Mouse (Mus musculus) forebrain, postnatal 0 days (tissue): ENCODE measurements at regions not wholly inside any gene's neighbourhood (a gene's known extent, or its start where the extent isn't known, plus 50 kb on each side); places are given as distances from the start of the nearest gene placed in this dataset.

ENCODE experiments used
- ATAC-seq: fragments of 200-750 bp; cut with Nextera tagmentation; 2 replicates; pipeline ENCODE4 v1.8.0; 2017; ENCODE audit warnings: mild to moderate bottlenecking, moderate library complexity
- DNase-seq: peaks from one replicate; pipeline ENCODE4 v3.0.0-alpha.2; 2015
- H3K27ac ChIP-seq: fragments of 300-500 bp; sonication (generic); 2 replicates; pipeline ENCODE4 v1.5.1; 2014; ENCODE audit warnings: low read depth, mild to moderate bottlenecking, antibody characterized with exemption, low read length, moderate library complexity, mixed read lengths
- H3K27me3 ChIP-seq: fragments of 300-500 bp; sonication (generic); 2 replicates; pipeline ENCODE4 v1.6.1; 2014; ENCODE audit warnings: mild to moderate bottlenecking, low read length, mixed read lengths; ENCODE audit not compliant: insufficient read depth
- H3K36me3 ChIP-seq: fragments of 300-500 bp; sonication (generic); 2 replicates; pipeline ENCODE4 v1.6.1; 2014; ENCODE audit warnings: mild to moderate bottlenecking, moderate library complexity; ENCODE audit not compliant: insufficient read depth
- H3K4me1 ChIP-seq: fragments of 300-500 bp; sonication (generic); 2 replicates; pipeline ENCODE4 v1.6.1; 2014; ENCODE audit warnings: antibody characterized with exemption; ENCODE audit not compliant: insufficient read depth
- H3K4me2 ChIP-seq: fragments of 300-500 bp; sonication (generic); 2 replicates; pipeline ENCODE4 v1.6.1; 2014; ENCODE audit warnings: low read depth, mild to moderate bottlenecking, moderate library complexity
- H3K4me3 ChIP-seq: fragments of 300-500 bp; sonication (generic); 2 replicates; pipeline ENCODE4 v1.5.1; 2014; ENCODE audit warnings: low read depth, low read length, mixed read lengths
- H3K9ac ChIP-seq: fragments of 300-500 bp; sonication (generic); 2 replicates; pipeline ENCODE4 v1.6.1; 2014; ENCODE audit warnings: mild to moderate bottlenecking
- H3K9me3 ChIP-seq: fragments of 300-500 bp; sonication (generic); 2 replicates; pipeline ENCODE4 v1.6.1; 2016; ENCODE audit warnings: low read length
- CTCF ChIP-seq: sonication (generic); IDR thresholded peaks from 2 replicates; pipeline ENCODE4 v1.5.1; 2016; ENCODE audit warnings: antibody characterized with exemption, control low read depth, low read depth
- WGBS: fragments of 180-500 bp; shearing (Covaris S2); extraction: QIAGEN DNeasy Blood & Tissue Kit; methylation state at CpG from one replicate; pipeline ENCODE4 v1.1.7; 2014; 5-methylcytosine and 5-hydroxymethylcytosine counted together

DNA sequence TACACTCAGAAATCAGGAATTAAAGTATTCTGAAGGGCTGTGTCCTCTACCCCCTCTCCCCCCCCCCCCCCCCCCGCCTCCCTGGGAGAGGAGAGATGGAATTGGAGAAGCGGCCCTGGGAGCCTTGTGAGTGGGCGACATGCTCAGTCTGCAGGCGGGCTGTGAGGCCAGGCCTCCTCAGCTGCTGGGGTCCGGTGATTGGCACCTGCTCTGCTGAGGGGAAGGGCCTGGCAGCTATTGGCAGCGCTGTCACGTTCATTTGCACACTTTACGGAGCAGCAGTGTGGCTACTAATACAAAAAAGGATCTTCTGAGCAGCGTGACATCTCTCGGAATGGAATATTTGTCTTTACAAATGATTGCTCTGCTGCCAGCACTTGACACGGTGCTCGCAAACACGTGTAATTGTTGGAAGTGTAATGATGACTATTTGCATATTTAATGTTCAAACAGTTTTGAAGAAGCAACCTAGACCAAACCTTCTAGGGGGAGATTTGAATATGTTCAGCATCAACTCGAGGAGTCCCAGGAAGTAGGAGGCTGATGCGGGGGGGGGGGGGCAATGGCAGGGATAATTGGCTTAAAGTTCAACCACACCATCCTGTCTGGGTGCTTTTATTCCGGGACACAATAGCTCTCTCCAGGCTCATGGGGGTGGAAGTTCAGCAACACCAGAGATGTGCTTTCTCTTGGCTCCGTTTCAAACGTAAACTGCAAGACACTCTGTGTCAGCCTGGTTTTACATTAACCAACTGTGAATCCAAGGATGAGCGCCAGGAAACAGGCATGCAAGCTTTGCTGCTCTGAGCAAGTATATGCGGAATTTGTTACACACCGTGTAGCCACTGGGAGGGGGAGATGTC lies 352.5 kb downstream of the Tmem182 start:
- H3K9me3 ChIP-seq, result no peaks in the 10 kb centered on the region
- DNase-seq (peak; percentile 82), ATAC-seq (peak; percentile 94)
- no peak overlapping the region for H3K4me3 ChIP-seq
- H3K27me3 ChIP-seq, result no peaks in the 10 kb centered on the region
- WGBS, result 9% methylated on average over 21 of the region's 21 CpGs
- H3K4me1 ChIP-seq, result peaks cover 13% of the 10 kb centered on the region
- H3K9ac ChIP-seq, result peak overlapping the region; percentile 28; the same call in 1 of the 2 replicates
- TF ChIP-seq CTCF, result no peak
- H3K4me2 ChIP-seq, result peak overlapping the region; percentile 35
- H3K27ac ChIP-seq, result peak overlapping the region; percentile 80
- no peaks in the 10 kb centered on the region for H3K36me3 ChIP-seq

GRCm38 (mm10) chr1:41165878-41166786 lies 360.7 kb downstream of the Tmem182 start:
- TF ChIP-seq CTCF, result no peak
- no peak overlapping the region for H3K4me2 ChIP-seq
- ATAC-seq (peak; percentile 91), DNase-seq (peak; percentile 67)
- H3K4me1 ChIP-seq, result no peaks in the 10 kb centered on the region
- no peak overlapping the region for H3K4me3 ChIP-seq
- no peaks in the 10 kb centered on the region for H3K27me3 ChIP-seq
- no peaks in the 10 kb centered on the region for H3K9me3 ChIP-seq
- peak overlapping the region; percentile 31 for H3K27ac ChIP-seq
- no peaks in the 10 kb centered on the region for H3K36me3 ChIP-seq
- no peak overlapping the region for H3K9ac ChIP-seq
- WGBS, result 9% methylated on average over 12 of the region's 12 CpGs

DNA sequence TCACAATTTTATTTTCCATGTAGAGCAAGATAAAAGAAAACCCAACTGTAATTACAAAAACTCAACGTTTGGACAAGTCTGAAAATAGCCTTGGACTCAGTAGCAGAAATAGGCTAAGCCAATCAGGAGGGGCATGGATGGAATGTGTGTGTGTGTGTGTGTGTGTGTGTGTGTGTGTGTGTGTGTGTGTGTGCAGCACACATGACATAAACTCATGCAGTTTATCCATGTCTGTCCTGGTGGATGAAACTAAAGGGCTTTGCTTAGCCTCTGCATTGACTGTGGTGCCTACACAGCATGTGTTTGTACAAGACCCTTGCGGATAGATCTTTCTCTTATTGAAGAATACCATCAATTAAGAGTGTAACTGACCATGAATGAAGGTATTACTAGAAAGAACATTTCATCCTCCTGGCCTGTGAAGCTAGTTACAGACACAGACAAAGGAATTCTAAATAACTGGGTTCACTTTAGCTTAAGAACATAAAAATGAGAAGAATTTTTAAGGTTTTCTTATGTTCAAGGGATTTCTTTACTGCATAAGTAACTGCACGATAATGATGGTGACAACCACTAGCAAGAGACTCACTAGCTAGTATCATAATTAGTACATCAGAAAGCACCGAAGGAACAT lies 361.5 kb downstream of the Tmem182 start:
- no peak overlapping the region for H3K9ac ChIP-seq
- DNase-seq (no peak), ATAC-seq (peak; percentile 21)
- 14% methylated on average over 4 of the region's 4 CpGs for WGBS
- H3K4me1 ChIP-seq, result no peaks in the 10 kb centered on the region
- H3K27me3 ChIP-seq, result no peaks in the 10 kb centered on the region
- H3K4me3 ChIP-seq, result no peak overlapping the region
- no peaks in the 10 kb centered on the region for H3K36me3 ChIP-seq
- no peaks in the 10 kb centered on the region for H3K9me3 ChIP-seq
- no peak for TF ChIP-seq CTCF
- 0 out of 2 replicates have a peak overlapping the region, but pooled peaks have one; percentile 31 for H3K27ac ChIP-seq
- H3K4me2 ChIP-seq, result no peak overlapping the region

- no peaks in the 10 kb centered on the region for H3K9me3 ChIP-seq
- H3K27me3 ChIP-seq, result no peaks in the 10 kb centered on the region
- WGBS, result 74% methylated on average over 6 of the region's 6 CpGs
- ATAC-seq, result no peak
- H3K9ac ChIP-seq, result no peak overlapping the region
- no peaks in the 10 kb centered on the region for H3K4me1 ChIP-seq
- DNase-seq, result no peak
- TF ChIP-seq CTCF, result no peak
- no peak overlapping the region for H3K27ac ChIP-seq
- H3K4me3 ChIP-seq, result no peak overlapping the region
- H3K4me2 ChIP-seq, result no peak overlapping the region
- H3K36me3 ChIP-seq, result no peaks in the 10 kb centered on the region
Observed at GRCm38 (mm10) chr1:41186991-41187390, 381.6 kb downstream of the Tmem182 start.

DNA sequence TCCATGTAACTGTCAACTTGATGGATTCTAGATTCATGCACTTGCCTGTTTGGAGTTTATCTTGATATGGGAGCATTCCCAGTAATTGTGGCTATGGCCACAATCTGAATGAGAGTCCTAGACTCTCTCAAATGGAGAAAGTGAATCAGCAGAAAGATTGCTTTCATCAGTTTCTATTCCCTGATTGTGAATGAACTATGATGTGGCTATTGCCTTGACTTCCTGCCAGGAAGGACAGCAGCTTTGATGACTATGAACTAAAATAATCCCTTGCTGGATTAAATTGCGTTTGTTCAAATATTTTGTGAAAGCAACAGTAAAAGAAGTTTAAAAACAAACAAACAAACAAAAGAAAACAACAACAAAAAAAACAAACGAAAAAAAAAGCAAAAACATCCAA lies 407.5 kb downstream of the Tmem182 start:
- Histone ChIP-seq H3K4me2 (no peak overlapping the region), H3K27me3 (no peaks in the 10 kb centered on the region), H3K4me1 (no peaks in the 10 kb centered on the region), H3K9ac (no peak overlapping the region), H3K36me3 (no peaks in the 10 kb centered on the region), H3K9me3 (no peaks in the 10 kb centered on the region), H3K4me3 (no peak overlapping the region), H3K27ac (no peak overlapping the region)
- DNase-seq (no peak), ATAC-seq (no peak)
- 84% methylated on average over 2 of the region's 2 CpGs for WGBS
- no peak for TF ChIP-seq CTCF

- Histone ChIP-seq H3K36me3 (no peaks in the 10 kb centered on the region), H3K4me2 (no peak overlapping the region), H3K4me1 (no peaks in the 10 kb centered on the region), H3K27me3 (no peaks in the 10 kb centered on the region), H3K9me3 (no peaks in the 10 kb centered on the region), H3K27ac (no peak overlapping the region), H3K9ac (no peak overlapping the region), H3K4me3 (no peak overlapping the region)
- WGBS, result 91% methylated on average over 1 of the region's 1 CpGs
- DNase-seq, result no peak
- no peak for TF ChIP-seq CTCF
- ATAC-seq, result no peak
Observed at GRCm38 (mm10) chr1:41225851-41226250, 420.4 kb downstream of the Tmem182 start.
